Mouse (Mus musculus) inflammation-experienced regulatory T-cells, adult 6 months (primary cell): ENCODE results near the gene Fbxw16. TPM values are rescaled to one million over a fixed set of nuclear protein-coding genes. Genes with fewer than 3 reads are reported as not detected.
"Not testable (repeated sequence)": the region's sequence is repeated elsewhere in the genome, so short reads cannot be mapped to it uniquely, and the experiment has no call there.

Experiments used
- ATAC-seq: one replicate; pipeline ENCODE4 v1.8.0; 2017
- polyA plus RNA-seq, 3 experiments: library from polyadenylated mRNA; unstranded; fragments of 100-300 nt; shearing (Covaris generic); gene quantifications; one replicate each; pipeline ENCODE4 v1.2.1; 2017

The Fbxw16 gene
- polyA plus RNA-seq: not detected

GRCm38 (mm10) chr9:109449040-109449439 lies at the start of gene Fbxw16:
Gene Fbxw16 (minus strand): TSS chr9:109449140.
- no peak for ATAC-seq

GRCm38 (mm10) chr9:109495775-109496174 lies 46.8 kb upstream of the Fbxw16 start, which contains the start of gene Fbxw19:
Gene Fbxw19 (minus strand): TSS chr9:109495875.
- ATAC-seq: not testable (repeated sequence)

GRCm38 (mm10) chr9:109432956-109433355 lies 16.0 kb downstream of the Fbxw16 start:
- ATAC-seq: no peak

GRCm38 (mm10) chr9:109404196-109404595 lies 44.7 kb downstream of the Fbxw16 start, which contains the start of gene Fbxw22:
Gene Fbxw22 (minus strand): TSS chr9:109404296.
- ATAC-seq: not testable (repeated sequence)

Other genes starting within 250 kb of the Fbxw16 start
- not detected for gene Fbxw20, start 214.4 kb downstream of the Fbxw16 start, polyA plus RNA-seq
- not detected for gene Fbxw14, start 161.5 kb downstream of the Fbxw16 start, polyA plus RNA-seq
- gene Fbxw28, start 109.5 kb downstream of the Fbxw16 start, polyA plus RNA-seq: not detected
- under 1 TPM in 1 of 3 experiments, not detected in 2; 0.19 TPM for gene Fbxw22, start 44.8 kb downstream of the Fbxw16 start, polyA plus RNA-seq
- not detected for gene Fbxw19, start 46.7 kb upstream of the Fbxw16 start, polyA plus RNA-seq
- not detected for gene Fbxw15, start 119.1 kb upstream of the Fbxw16 start, polyA plus RNA-seq
- gene Fbxw24, start 176.9 kb upstream of the Fbxw16 start, polyA plus RNA-seq: not detected
- not detected for gene Fbxw25, start 215.5 kb upstream of the Fbxw16 start, polyA plus RNA-seq